Mouse (Mus musculus): Measurements from ENCODE around the gene Igflr1.

GRCm38 (mm10) chr7:30584339-30584738 lies 19.1 kb downstream of the Igflr1 start:
- no peak for TF ChIP-seq POLR2A (IDR thresholded peaks at IDR 0.05; ENCODE audit: borderline replicate concordance, low read depth, low read length)
- TF ChIP-seq CTCF (IDR thresholded peaks at IDR 0.05; ENCODE audit: low read depth, low read length): no peak

Data from bone marrow macrophage, adult 2 months (primary cell).